Mouse (Mus musculus): ENCODE data around the gene Slc35d3. TPM values are rescaled to one million over a fixed set of nuclear protein-coding genes. Genes with fewer than 3 reads are reported as not detected.
A peak's percentile ranks its signal among the peaks of the same experiment; 100 is the strongest.

Slc35d3 gene
- polyA plus RNA-seq, 1 experiment from 2014 or later = 0.19 TPM

- H3K4me3 ChIP-seq = no peak overlapping the region
- H3K9ac ChIP-seq = no peak overlapping the region
- H3K9me3 ChIP-seq (replicated peaks) = no peaks in the 10 kb centered on the region
- no peaks in the 10 kb centered on the region for H3K36me3 ChIP-seq (ENCODE audit: poor library complexity, severe bottlenecking)
- no peak overlapping the region for H3K4me2 ChIP-seq
- no peaks in the 10 kb centered on the region for H3K27me3 ChIP-seq
- WGBS = 90% methylated on average over 5 of the region's 5 CpGs
- no peaks in the 10 kb centered on the region for H3K4me1 ChIP-seq
- no peak overlapping the region for H3K27ac ChIP-seq
- ATAC-seq = no peak
Measured at GRCm38 (mm10) chr10:19875346-19875745, 24.1 kb upstream of the Slc35d3 start.

- Histone ChIP-seq H3K4me2 (no peak overlapping the region), H3K27me3 (peaks cover 27% of the 10 kb centered on the region), H3K9me3 (replicated peaks) (no peaks in the 10 kb centered on the region), H3K27ac (no peak overlapping the region), H3K36me3 (ENCODE audit: poor library complexity, severe bottlenecking) (no peaks in the 10 kb centered on the region; the same call in 1 of the 2 replicates), H3K4me3 (no peak overlapping the region), H3K4me1 (peaks cover 13% of the 10 kb centered on the region), H3K9ac (no peak overlapping the region)
- WGBS = 94% methylated on average over 7 of the region's 7 CpGs
- ATAC-seq = no peak
Measured at GRCm38 (mm10) chr10:19855597-19856306, 4.5 kb upstream of the Slc35d3 start.

- Histone ChIP-seq H3K9me3 (replicated peaks) (no peaks in the 10 kb centered on the region), H3K36me3 (ENCODE audit: poor library complexity, severe bottlenecking) (no peaks in the 10 kb centered on the region), H3K4me2 (no peak overlapping the region), H3K27ac (no peak overlapping the region), H3K9ac (no peak overlapping the region), H3K27me3 (peaks cover 47% of the 10 kb centered on the region), H3K4me1 (peaks cover 31% of the 10 kb centered on the region), H3K4me3 (no peak overlapping the region)
- WGBS = 71% methylated on average over 2 of the region's 2 CpGs
- no peak for ATAC-seq
Measured at GRCm38 (mm10) chr10:19853609-19854008, 2.4 kb upstream of the Slc35d3 start.

- Histone ChIP-seq H3K36me3 (ENCODE audit: poor library complexity, severe bottlenecking) (no peaks in the 10 kb centered on the region), H3K9me3 (replicated peaks) (no peaks in the 10 kb centered on the region), H3K9ac (no peak overlapping the region), H3K4me1 (peaks cover 31% of the 10 kb centered on the region), H3K4me2 (no peak overlapping the region), H3K27me3 (peaks cover 53% of the 10 kb centered on the region), H3K4me3 (no peak overlapping the region), H3K27ac (no peak overlapping the region)
- 35% methylated on average over 6 of the region's 6 CpGs for WGBS
- no peak for ATAC-seq
Measured at GRCm38 (mm10) chr10:19852776-19853175, 1.5 kb upstream of the Slc35d3 start.

GRCm38 (mm10) chr10:19850544-19850997, 688 bp downstream of the Slc35d3 start:
- under 1% methylated on average over 36 of the region's 36 CpGs for WGBS
- peak overlapping the region; percentile 64 for H3K9ac ChIP-seq
- H3K4me2 ChIP-seq = peak overlapping the region; percentile 97
- no peaks in the 10 kb centered on the region for H3K9me3 ChIP-seq (replicated peaks)
- no peak overlapping the region for H3K27ac ChIP-seq
- H3K36me3 ChIP-seq (ENCODE audit: poor library complexity, severe bottlenecking) = no peaks in the 10 kb centered on the region
- peaks cover 31% of the 10 kb centered on the region for H3K4me1 ChIP-seq
- H3K4me3 ChIP-seq = peak overlapping the region; percentile 53
- peaks cover 56% of the 10 kb centered on the region for H3K27me3 ChIP-seq
- ATAC-seq = peak; percentile 65

GRCm38 (mm10) chr10:19849771-19850365, 1.4 kb downstream of the Slc35d3 start:
- Histone ChIP-seq H3K4me3 (peak overlapping the region; percentile 53), H3K36me3 (ENCODE audit: poor library complexity, severe bottlenecking) (no peaks in the 10 kb centered on the region), H3K27ac (no peak overlapping the region), H3K4me2 (peak overlapping the region; percentile 97), H3K4me1 (peaks cover 31% of the 10 kb centered on the region), H3K27me3 (peaks cover 56% of the 10 kb centered on the region), H3K9me3 (replicated peaks) (no peaks in the 10 kb centered on the region), H3K9ac (peak overlapping the region; percentile 64)
- under 1% methylated on average over 32 of the region's 32 CpGs for WGBS
- ATAC-seq = peak; percentile 41

- Histone ChIP-seq H3K27ac (no peak overlapping the region), H3K4me1 (peaks cover 31% of the 10 kb centered on the region), H3K4me3 (peak overlapping the region; percentile 53), H3K27me3 (peaks cover 62% of the 10 kb centered on the region), H3K36me3 (ENCODE audit: poor library complexity, severe bottlenecking) (no peaks in the 10 kb centered on the region), H3K9ac (peak overlapping the region; percentile 64; the same call in 1 of the 2 replicates), H3K4me2 (peak overlapping the region; percentile 97), H3K9me3 (replicated peaks) (no peaks in the 10 kb centered on the region)
- ATAC-seq = 0 out of 2 replicates have a peak, but pooled peaks have one; percentile 11
- 7% methylated on average over 44 of the region's 44 CpGs for WGBS
Measured at GRCm38 (mm10) chr10:19848928-19849770, 2.1 kb downstream of the Slc35d3 start.

- no peak for ATAC-seq
- 93% methylated on average over 5 of the region's 5 CpGs for WGBS
Measured at GRCm38 (mm10) chr10:19839836-19840235, 11.4 kb downstream of the Slc35d3 start.

GRCm38 (mm10) chr10:19835887-19836710, 15.2 kb downstream of the Slc35d3 start:
- peaks cover 10% of the 10 kb centered on the region for H3K4me1 ChIP-seq
- H3K4me3 ChIP-seq = no peak overlapping the region
- H3K9ac ChIP-seq = no peak overlapping the region
- 50% methylated on average over 8 of the region's 8 CpGs for WGBS
- no peaks in the 10 kb centered on the region for H3K9me3 ChIP-seq (replicated peaks)
- peak; percentile 83 for ATAC-seq
- no peak overlapping the region for H3K4me2 ChIP-seq
- H3K36me3 ChIP-seq (ENCODE audit: poor library complexity, severe bottlenecking) = no peaks in the 10 kb centered on the region
- no peak overlapping the region for H3K27ac ChIP-seq
- no peaks in the 10 kb centered on the region for H3K27me3 ChIP-seq

More at GRCm38 (mm10) chr10:19839836-19840235, 11.4 kb downstream of the Slc35d3 start:
- H3K4me3 ChIP-seq = no peak overlapping the region
- no peaks in the 10 kb centered on the region for H3K36me3 ChIP-seq (ENCODE audit: poor library complexity, severe bottlenecking)
- H3K27ac ChIP-seq = no peak overlapping the region
- H3K9me3 ChIP-seq (replicated peaks) = no peaks in the 10 kb centered on the region
- H3K27me3 ChIP-seq = peaks cover 8% of the 10 kb centered on the region; the same call in 1 of the 2 replicates
- H3K4me1 ChIP-seq = peaks cover 10% of the 10 kb centered on the region
- no peak overlapping the region for H3K9ac ChIP-seq
- no peak overlapping the region for H3K4me2 ChIP-seq

GRCm38 (mm10) chr10:19834222-19834621, 17.0 kb downstream of the Slc35d3 start:
- no peak overlapping the region for H3K9ac ChIP-seq
- no peaks in the 10 kb centered on the region for H3K36me3 ChIP-seq (ENCODE audit: poor library complexity, severe bottlenecking)
- no peaks in the 10 kb centered on the region for H3K9me3 ChIP-seq (replicated peaks)
- no peaks in the 10 kb centered on the region for H3K27me3 ChIP-seq
- H3K4me3 ChIP-seq = no peak overlapping the region
- no peak for ATAC-seq
- H3K27ac ChIP-seq = no peak overlapping the region
- 94% methylated on average over 6 of the region's 6 CpGs for WGBS
- peaks cover 10% of the 10 kb centered on the region for H3K4me1 ChIP-seq
- H3K4me2 ChIP-seq = no peak overlapping the region

GRCm38 (mm10) chr10:19831072-19831849, 20.0 kb downstream of the Slc35d3 start:
- Histone ChIP-seq H3K27me3 (no peaks in the 10 kb centered on the region), H3K36me3 (ENCODE audit: poor library complexity, severe bottlenecking) (no peaks in the 10 kb centered on the region), H3K9me3 (replicated peaks) (no peaks in the 10 kb centered on the region), H3K27ac (no peak overlapping the region), H3K4me1 (peaks cover 8% of the 10 kb centered on the region), H3K9ac (no peak overlapping the region), H3K4me2 (no peak overlapping the region), H3K4me3 (no peak overlapping the region)
- WGBS = 87% methylated on average over 5 of the region's 5 CpGs
- ATAC-seq = no peak

Measured in forebrain, embryonic 13.5 days (tissue).